Mouse (Mus musculus): ENCODE measurements around the gene Ofcc1.

- TF ChIP-seq CTCF (IDR thresholded peaks at IDR 0.05; ENCODE audit: insufficient read depth, low read length), result no peak
- no peak for TF ChIP-seq POLR2A (IDR thresholded peaks at IDR 0.05; ENCODE audit: borderline replicate concordance, extremely low read depth, low read depth, low read length)
Measured at GRCm38 (mm10) chr13:40280616-40281015, 80.6 kb downstream of the Ofcc1 start.
